In the genomic region with DNA sequence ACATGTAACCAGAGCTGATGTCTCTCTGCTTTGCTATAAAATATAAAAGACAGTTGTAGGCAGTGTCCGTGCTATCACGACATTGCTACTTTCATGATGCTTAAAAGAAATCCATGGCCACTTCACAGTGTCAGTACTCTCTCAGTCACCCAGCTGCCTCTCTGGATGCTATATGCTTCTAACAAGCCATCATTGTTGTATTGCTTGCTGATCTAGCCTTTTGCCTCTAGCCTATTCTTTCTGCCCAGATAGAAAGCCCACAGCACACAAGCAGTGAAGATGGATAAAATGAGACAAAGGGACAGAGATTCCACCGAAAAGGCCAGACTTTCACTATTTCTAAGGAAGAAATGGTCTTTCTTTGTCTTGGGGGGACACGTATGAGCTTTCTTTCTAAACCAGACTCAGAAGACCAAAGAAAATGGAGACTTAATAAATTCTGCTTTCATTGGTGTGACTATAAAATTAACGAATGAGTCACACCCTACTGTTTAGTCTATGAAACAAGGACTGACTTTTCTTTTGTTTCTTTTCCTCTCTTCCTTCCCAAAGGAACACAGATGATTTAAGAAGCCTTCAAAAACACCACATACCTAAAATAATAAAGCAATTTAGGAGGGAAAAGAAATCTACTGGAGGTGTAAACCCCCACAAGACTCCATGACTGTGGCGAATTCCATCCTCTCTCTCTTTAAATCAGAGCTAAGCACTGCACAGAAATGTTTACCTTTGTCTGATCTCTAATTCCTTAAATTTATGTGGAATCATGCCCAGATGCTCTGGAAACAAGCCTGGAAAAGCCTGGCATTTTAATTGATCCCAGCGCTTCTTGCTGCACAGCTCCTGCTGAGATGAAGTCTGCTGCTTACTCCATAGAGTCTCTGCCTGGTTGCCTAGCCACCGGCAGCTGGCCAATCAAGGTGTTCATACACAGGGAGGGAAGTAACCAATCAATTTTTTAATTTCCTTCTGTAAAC, we compare ENCODE assay signal across 8 mouse cellular contexts.
DNase-seq lines count a peak whose midpoint lies in the region; ATAC-seq lines count a peak whose summit lies in the region.

No protein-coding gene starts in this region.

- H3K9me3 ChIP-seq in forebrain, embryonic 16.5 days (ENCODE audit: control insufficient read depth, low read length) = no peaks in the 10 kb centered on the region
- H3K9me3 ChIP-seq in midbrain, embryonic 12.5 days = no peaks in the 10 kb centered on the region

- intact Hi-C loops in gastrocnemius, postnatal 36 days (cut with DNase I) = no loop called here

- H3K27me3 ChIP-seq in forebrain, embryonic 16.5 days (replicated peaks; ENCODE audit: control insufficient read depth, insufficient read depth, low read length) = no peaks in the 10 kb centered on the region
- no peaks in the 10 kb centered on the region for H3K27me3 ChIP-seq in midbrain, embryonic 12.5 days

- no peaks in the 10 kb centered on the region for H3K36me3 ChIP-seq in forebrain, embryonic 16.5 days (ENCODE audit: control insufficient read depth, insufficient read depth)
- H3K36me3 ChIP-seq in midbrain, embryonic 12.5 days = no peaks in the 10 kb centered on the region

- H3K27ac ChIP-seq in forebrain, embryonic 16.5 days (ENCODE audit: low read length) = peak overlapping the region; percentile 82
- peak overlapping the region; percentile 87 for H3K27ac ChIP-seq in midbrain, embryonic 12.5 days (replicated peaks)

- peak; percentile 95 for ATAC-seq in forebrain, embryonic 16.5 days
- peak; percentile 92 for ATAC-seq in midbrain, embryonic 12.5 days (ENCODE audit: low FRiP score, low read depth)

- no peak overlapping the region for H3K9ac ChIP-seq in forebrain, embryonic 16.5 days (replicated peaks; ENCODE audit: low read depth, low read length)
- H3K9ac ChIP-seq in midbrain, embryonic 12.5 days (replicated peaks) = 0 out of 2 replicates have a peak overlapping the region, but pooled peaks have one; percentile 21

- WGBS in forebrain, embryonic 16.5 days = 32% methylated on average over 8 of the region's 8 CpGs
- WGBS in midbrain, embryonic 12.5 days = 46% methylated on average over 8 of the region's 8 CpGs

- peak overlapping the region; percentile 16; the same call in 1 of the 2 replicates for H3K4me2 ChIP-seq in forebrain, embryonic 16.5 days (ENCODE audit: low read length)
- peak overlapping the region; percentile 15; the same call in 1 of the 2 replicates for H3K4me2 ChIP-seq in midbrain, embryonic 12.5 days (replicated peaks)

- H3K4me3 ChIP-seq in forebrain, embryonic 16.5 days (replicated peaks; ENCODE audit: low read length) = no peak overlapping the region
- H3K4me3 ChIP-seq in midbrain, embryonic 12.5 days = no peak overlapping the region

- peak; percentile 6 for DNase-seq in adipocyte (ENCODE audit: low spot score)
- peak; percentile 89 to 94 for DNase-seq in cerebellum, postnatal 10 days
- DNase-seq in gastrocnemius, postnatal 10 days = no peak
- no peak for DNase-seq in kidney, adult 18-20 months
- DNase-seq in gastrocnemius, postnatal 36 days = no peak
- no peak for DNase-seq in T-cell, adult 2 months (ENCODE audit: low spot score)

- H3K4me1 ChIP-seq in forebrain, embryonic 16.5 days (replicated peaks; ENCODE audit: control insufficient read depth, insufficient read depth, low read length) = peaks cover 4% of the 10 kb centered on the region
- peaks cover 13% of the 10 kb centered on the region; the same call in 1 of the 2 replicates for H3K4me1 ChIP-seq in midbrain, embryonic 12.5 days

Comparison
In these comparisons a context has a peak if more than half of its experiments do, and no peak if none do; other contexts are left out.
1. DNase-seq: peak in adipocyte (single experiment) and cerebellum, postnatal 10 days (2 of 2); none in gastrocnemius, postnatal 10 days (single experiment), kidney, adult 18-20 months (single experiment), gastrocnemius, postnatal 36 days (0 of 2) and T-cell, adult 2 months (single experiment).